Mouse (Mus musculus) forebrain, embryonic 14.5 days (tissue): ENCODE measurements around the gene Itgad. TPM values are rescaled to one million over a fixed set of nuclear protein-coding genes. Genes with fewer than 3 reads are reported as not detected.

ENCODE experiments used
- ATAC-seq: fragments of 200-750 bp; cut with Nextera tagmentation; 2 replicates; pipeline ENCODE4 v1.8.0; 2017; ENCODE audit warnings: mild to moderate bottlenecking, moderate library complexity
- DNase-seq: peaks from one replicate; pipeline ENCODE4 v3.0.0-alpha.2; 2015; ENCODE audit warnings: low spot score
- H3K27ac ChIP-seq: fragments of 300-500 bp; sonication (generic); 2 replicates; pipeline ENCODE4 v1.5.1; 2014; ENCODE audit warnings: low read depth, mild to moderate bottlenecking, control low read depth, low read length, moderate library complexity
- H3K27me3 ChIP-seq: fragments of 300-500 bp; sonication (generic); replicated peaks from 2 replicates; pipeline ENCODE4 v1.6.1; 2014; ENCODE audit warnings: low read length, control low read depth, mixed read lengths; ENCODE audit not compliant: control insufficient read depth, insufficient read depth
- H3K36me3 ChIP-seq: fragments of 300-500 bp; sonication (generic); 2 replicates; pipeline ENCODE4 v1.6.1; 2014; ENCODE audit warnings: low read length, control low read depth; ENCODE audit not compliant: control insufficient read depth, insufficient read depth
- H3K4me1 ChIP-seq: fragments of 300-500 bp; sonication (generic); 2 replicates; pipeline ENCODE4 v1.6.1; 2014; ENCODE audit warnings: antibody characterized with exemption, low read length, control low read depth; ENCODE audit not compliant: control insufficient read depth, insufficient read depth
- H3K4me2 ChIP-seq: fragments of 300-500 bp; sonication (generic); 2 replicates; pipeline ENCODE4 v1.6.1; 2014; ENCODE audit warnings: mild to moderate bottlenecking, control low read depth, low read length
- H3K4me3 ChIP-seq: fragments of 300-500 bp; sonication (generic); 2 replicates; pipeline ENCODE4 v1.5.1; 2014; ENCODE audit warnings: low read depth, low read length, control low read depth
- H3K9ac ChIP-seq: fragments of 300-500 bp; sonication (generic); 2 replicates; pipeline ENCODE4 v1.6.1; 2014; ENCODE audit warnings: mild to moderate bottlenecking, low read length, control low read depth, moderate library complexity
- H3K9me3 ChIP-seq: fragments of 300-500 bp; sonication (generic); replicated peaks from 2 replicates; pipeline ENCODE4 v1.6.1; 2016; ENCODE audit warnings: low read length, control low read depth, mixed read lengths; ENCODE audit not compliant: control insufficient read depth
- WGBS: fragments of 180-500 bp; shearing (Covaris S2); extraction: QIAGEN DNeasy Blood & Tissue Kit; methylation state at CpG from one replicate; pipeline ENCODE4 v1.1.7; 2014; 5-methylcytosine and 5-hydroxymethylcytosine counted together
- polyA plus RNA-seq: library from polyadenylated mRNA; unstranded; fragments of >200 nt; fragmentation: Nextera tagmentation; extraction: Ambion mirVana; gene quantifications from 2 replicates; pipeline ENCODE4 v1.2.1, GENCODE M21; 2014

The Itgad gene
- polyA plus RNA-seq, 1 experiment from 2014 or later: not detected

GRCm38 (mm10) chr7:128234796-128235195 is 80.6 kb downstream of the Itgad start:
- Histone ChIP-seq H3K36me3 (0 out of 2 replicates have a peak, but pooled peaks cover under 1% of the 10 kb centered on the region), H3K4me3 (no peak overlapping the region), H3K9ac (no peak overlapping the region), H3K4me1 (peaks cover 4% of the 10 kb centered on the region; the same call in 1 of the 2 replicates), H3K27me3 (no peaks in the 10 kb centered on the region), H3K27ac (no peak overlapping the region), H3K9me3 (no peaks in the 10 kb centered on the region), H3K4me2 (no peak overlapping the region)
- ATAC-seq (no peak), DNase-seq (no peak)
- WGBS: 91% methylated on average over 2 of the region's 2 CpGs

GRCm38 (mm10) chr7:128235481-128235880 is 81.3 kb downstream of the Itgad start:
- DNase-seq: no peak
- 94% methylated on average over 1 of the region's 1 CpGs for WGBS

GRCm38 (mm10) chr7:128236426-128236825 is 82.2 kb downstream of the Itgad start:
- Histone ChIP-seq H3K4me3 (no peak overlapping the region), H3K27ac (no peak overlapping the region), H3K36me3 (peaks cover 15% of the 10 kb centered on the region), H3K9ac (peak overlapping the region; percentile 73; the same call in 1 of the 2 replicates), H3K27me3 (no peaks in the 10 kb centered on the region), H3K9me3 (no peaks in the 10 kb centered on the region), H3K4me2 (0 out of 2 replicates have a peak overlapping the region, but pooled peaks have one; percentile 86), H3K4me1 (peaks cover 4% of the 10 kb centered on the region; the same call in 1 of the 2 replicates)
- WGBS: 94% methylated on average over 13 of the region's 13 CpGs
- no peak for DNase-seq
- ATAC-seq: no peak

More at GRCm38 (mm10) chr7:128235481-128235880, 81.3 kb downstream of the Itgad start:
- no peak overlapping the region for H3K4me2 ChIP-seq
- H3K9me3 ChIP-seq: no peaks in the 10 kb centered on the region
- no peak for ATAC-seq
- peaks cover 8% of the 10 kb centered on the region; the same call in 1 of the 2 replicates for H3K36me3 ChIP-seq
- no peaks in the 10 kb centered on the region for H3K27me3 ChIP-seq
- H3K9ac ChIP-seq: no peak overlapping the region
- H3K4me1 ChIP-seq: peaks cover 4% of the 10 kb centered on the region; the same call in 1 of the 2 replicates
- H3K4me3 ChIP-seq: no peak overlapping the region
- H3K27ac ChIP-seq: no peak overlapping the region

GRCm38 (mm10) chr7:128236856-128237592 is 82.8 kb downstream of the Itgad start, which contains the start of gene Armc5:
Armc5 (plus strand) TSS chr7:128237342.
- 25% methylated on average over 37 of the region's 37 CpGs for WGBS
- Histone ChIP-seq H3K4me3 (peak within 1 kb of the TSS; percentile 71), H3K9ac (peak within 1 kb of the TSS; percentile 73), H3K27ac (peak within 1 kb of the TSS; percentile 94), H3K4me1 (peaks cover 4% of the 10 kb centered on the region; the same call in 1 of the 2 replicates), H3K36me3 (peaks cover 21% of the 10 kb centered on the region), H3K4me2 (peak within 1 kb of the TSS; percentile 86), H3K9me3 (no peaks in the 10 kb centered on the region), H3K27me3 (no peaks in the 10 kb centered on the region)
- ATAC-seq: peak; percentile 21; the same call in 1 of the 2 replicates
- DNase-seq: peak; percentile 75

GRCm38 (mm10) chr7:128237593-128237926 is 83.4 kb downstream of the Itgad start:
- Histone ChIP-seq H3K9ac (peak overlapping the region; percentile 73), H3K36me3 (peaks cover 25% of the 10 kb centered on the region), H3K4me2 (peak overlapping the region; percentile 86), H3K4me1 (peaks cover 4% of the 10 kb centered on the region; the same call in 1 of the 2 replicates), H3K4me3 (peak overlapping the region; percentile 71), H3K27me3 (no peaks in the 10 kb centered on the region), H3K27ac (peak overlapping the region; percentile 94), H3K9me3 (no peaks in the 10 kb centered on the region)
- WGBS: under 1% methylated on average over 25 of the region's 25 CpGs
- DNase-seq: no peak
- ATAC-seq: no peak

GRCm38 (mm10) chr7:128237927-128238778 is 84.0 kb downstream of the Itgad start, which contains the start of gene 9130023H24Rik:
9130023H24Rik (minus strand) TSS chr7:128238031.
- Histone ChIP-seq H3K36me3 (peaks cover 30% of the 10 kb centered on the region), H3K9me3 (no peaks in the 10 kb centered on the region), H3K27me3 (no peaks in the 10 kb centered on the region), H3K9ac (peak within 1 kb of the TSS; percentile 73), H3K4me2 (peak within 1 kb of the TSS; percentile 86), H3K4me3 (peak within 1 kb of the TSS; percentile 71), H3K27ac (peak within 1 kb of the TSS; percentile 94), H3K4me1 (peaks cover 4% of the 10 kb centered on the region; the same call in 1 of the 2 replicates)
- ATAC-seq: peak; percentile 93
- whole genome bisulfite sequencing: under 1% methylated on average over 70 of the region's 72 CpGs
- DNase-seq: peak; percentile 100

GRCm38 (mm10) chr7:128238991-128239390 is 84.8 kb downstream of the Itgad start:
- H3K4me1 ChIP-seq: peaks cover 4% of the 10 kb centered on the region; the same call in 1 of the 2 replicates
- no peaks in the 10 kb centered on the region for H3K27me3 ChIP-seq
- peak overlapping the region; percentile 51; the same call in 1 of the 2 replicates for H3K9ac ChIP-seq
- peaks cover 33% of the 10 kb centered on the region for H3K36me3 ChIP-seq
- peak; percentile 42 for DNase-seq
- H3K9me3 ChIP-seq: no peaks in the 10 kb centered on the region
- peak overlapping the region; percentile 63 for H3K4me2 ChIP-seq
- ATAC-seq: no peak
- no peak overlapping the region for H3K27ac ChIP-seq
- H3K4me3 ChIP-seq: peak overlapping the region; percentile 71
- 24% methylated on average over 4 of the region's 4 CpGs for WGBS

GRCm38 (mm10) chr7:128240131-128240784 is 86.1 kb downstream of the Itgad start:
- H3K4me3 ChIP-seq: no peak overlapping the region
- H3K27me3 ChIP-seq: no peaks in the 10 kb centered on the region
- H3K4me2 ChIP-seq: no peak overlapping the region
- WGBS: 95% methylated on average over 27 of the region's 27 CpGs
- peaks cover 4% of the 10 kb centered on the region; the same call in 1 of the 2 replicates for H3K4me1 ChIP-seq
- H3K9me3 ChIP-seq: no peaks in the 10 kb centered on the region
- no peak for DNase-seq
- no peak overlapping the region for H3K9ac ChIP-seq
- no peak for ATAC-seq
- H3K27ac ChIP-seq: no peak overlapping the region
- H3K36me3 ChIP-seq: peaks cover 45% of the 10 kb centered on the region
